Mouse (Mus musculus) T-cell, adult 2 months (primary cell): ENCODE results near the gene Tmem245.
A peak's percentile ranks its signal among the peaks of the same experiment; 100 is the strongest.

Experiments
- DNase-seq: peaks from one replicate; pipeline ENCODE4 v3.0.0; 2022; ENCODE audit warnings: low spot score

The Tmem245 gene

DNA sequence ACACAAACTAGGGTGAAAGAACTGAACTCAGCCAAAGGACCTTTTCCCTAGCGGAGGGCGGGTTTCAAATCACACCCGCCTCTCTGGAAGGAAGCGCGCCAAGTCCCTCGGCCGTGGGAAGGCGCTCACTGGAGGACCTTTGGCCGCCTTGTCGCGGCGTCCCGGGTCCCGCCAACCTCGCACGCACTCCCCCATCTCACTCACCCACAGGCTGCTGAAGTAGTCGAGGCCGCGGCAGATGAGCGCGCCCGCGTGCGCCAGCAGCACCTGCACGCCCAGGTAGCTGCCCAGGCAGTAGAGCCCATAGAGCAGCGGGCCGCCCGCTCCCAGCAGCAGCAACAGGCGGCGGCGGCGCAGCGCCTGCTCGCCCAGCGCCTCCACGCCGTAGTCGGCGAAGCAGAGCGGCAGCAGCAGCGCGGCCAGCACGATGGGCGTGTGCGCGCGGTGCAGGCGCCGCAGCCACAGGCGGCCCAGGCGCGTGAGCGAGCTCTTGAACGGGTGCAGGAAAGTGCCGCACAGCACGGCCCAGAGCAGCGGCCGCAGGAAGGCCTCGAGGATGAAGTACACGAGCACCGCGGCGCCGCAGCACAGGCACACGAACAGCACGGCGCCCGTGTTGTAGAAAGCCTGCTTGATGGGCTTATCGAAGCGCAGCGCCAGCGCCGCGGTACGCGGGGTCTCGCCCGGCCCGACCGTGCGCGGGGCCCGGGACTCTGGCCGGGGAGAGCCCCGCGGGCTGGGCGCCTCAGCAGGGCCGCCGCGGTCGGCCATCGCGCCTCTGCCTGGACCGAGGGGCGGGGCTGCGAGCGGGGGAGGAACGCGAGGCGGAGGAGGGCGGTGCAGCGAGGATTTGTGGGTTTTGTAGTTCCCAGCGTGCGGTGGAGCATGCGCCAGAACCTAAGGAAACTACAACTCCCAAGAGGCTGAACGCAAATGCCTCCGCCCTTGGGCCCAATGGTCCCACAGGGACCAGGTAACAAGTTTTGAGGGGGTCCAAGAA, at the start of gene Tmem245:
TSS of gene Tmem245 (minus strand) at position 797 of the 1,000 bp plus-strand sequence.
- peak; percentile 92 for DNase-seq

DNA sequence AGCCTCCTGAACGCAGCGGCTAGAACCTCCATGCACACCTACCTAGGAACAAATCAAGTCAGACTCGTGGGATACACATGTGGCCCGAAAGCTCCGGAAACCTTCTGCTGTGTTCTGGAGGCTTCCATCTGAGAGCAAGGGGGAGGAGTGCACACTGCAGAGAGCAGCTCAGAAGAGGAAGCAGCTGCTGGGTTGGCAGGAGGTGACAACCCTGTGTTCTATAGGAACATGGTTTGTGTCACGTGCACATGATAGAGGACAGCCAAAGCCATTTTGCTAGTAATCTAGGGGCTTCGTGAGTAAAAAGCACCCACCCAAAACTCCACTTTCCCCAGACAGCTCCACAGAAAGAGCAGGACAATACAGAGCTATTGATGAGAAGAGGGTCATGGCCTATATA, 46.1 kb upstream of the Tmem245 start:
- DNase-seq: no peak

DNA sequence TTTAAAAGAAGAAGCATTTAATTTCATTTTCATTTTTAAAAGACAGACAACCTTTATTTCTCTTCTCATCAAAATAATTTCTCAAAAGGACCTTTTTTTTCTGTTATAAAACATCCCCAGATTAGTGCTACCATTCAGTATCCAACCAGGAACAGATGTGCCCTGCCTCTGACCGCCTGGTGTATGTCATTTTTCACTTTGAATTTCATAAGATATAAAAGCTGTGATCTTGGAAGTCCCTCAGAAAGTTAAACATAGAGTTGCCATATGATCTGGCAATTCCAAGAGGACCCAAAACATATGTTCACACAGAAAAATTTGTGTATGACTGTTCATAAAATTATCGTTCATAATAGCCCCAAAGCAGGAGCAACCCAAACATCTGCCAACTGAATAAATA, 44.7 kb upstream of the Tmem245 start:
- no peak for DNase-seq

DNA sequence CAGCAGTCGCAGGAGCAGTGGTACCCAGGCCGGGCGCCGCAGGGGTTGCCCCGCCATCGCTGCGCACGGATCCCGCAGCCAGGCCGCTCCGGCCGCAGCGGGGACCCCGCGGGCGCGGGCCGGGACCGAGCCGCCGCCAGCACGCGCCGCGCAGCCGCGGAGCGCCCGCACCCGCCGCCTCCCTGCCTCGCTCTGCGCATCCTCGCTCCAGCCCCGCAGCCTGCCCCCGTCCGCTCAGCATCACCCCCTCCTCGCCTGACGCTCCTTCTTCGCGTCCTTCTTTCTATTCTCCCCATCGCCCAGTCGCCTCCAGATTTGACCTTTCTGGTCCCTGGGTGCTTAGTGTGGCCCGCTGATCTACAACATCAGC, 43.0 kb upstream of the Tmem245 start, which contains the start of gene Frrs1l:
TSS of gene Frrs1l (minus strand) at position 177 of the 370 bp plus-strand sequence.
- no peak for DNase-seq

DNA sequence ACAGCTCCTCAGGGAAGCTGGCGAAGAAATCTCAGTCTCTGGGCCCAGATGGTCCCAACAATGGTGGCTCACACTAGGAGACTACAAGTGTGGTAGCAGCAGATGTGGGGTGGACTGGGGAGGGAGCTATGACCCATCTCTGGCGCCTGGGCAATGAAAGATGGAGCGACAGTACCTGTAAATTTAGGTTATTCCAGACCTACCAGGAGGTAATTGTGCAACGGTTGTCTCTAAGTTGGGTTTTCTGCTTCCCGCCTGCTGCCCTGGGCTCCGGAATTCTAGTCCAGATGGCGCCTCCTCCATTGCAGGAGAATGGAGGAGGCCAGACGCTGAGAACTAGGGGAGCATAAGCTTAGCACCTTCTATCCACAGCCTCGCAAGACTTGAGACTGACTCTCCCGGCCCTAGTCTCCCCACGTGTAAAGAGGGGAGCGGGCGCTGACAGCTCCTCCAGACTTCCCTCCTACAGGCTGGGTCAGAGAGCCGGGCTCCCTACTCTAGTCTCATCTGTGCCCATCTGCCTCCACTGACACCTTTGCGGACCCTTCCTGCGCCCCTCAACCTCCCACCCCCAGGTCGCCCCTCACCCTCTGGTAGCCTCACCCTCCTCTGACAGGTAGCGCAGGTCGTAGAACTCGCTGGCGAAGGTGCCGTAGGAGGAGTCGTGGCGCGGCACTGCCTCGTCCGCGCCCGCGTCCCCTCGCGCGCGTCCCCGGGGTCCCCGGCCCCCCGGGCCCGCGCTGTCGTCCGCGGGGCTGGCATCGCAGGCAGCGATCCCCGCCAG, 42.4 kb upstream of the Tmem245 start:
- no peak for DNase-seq

DNA sequence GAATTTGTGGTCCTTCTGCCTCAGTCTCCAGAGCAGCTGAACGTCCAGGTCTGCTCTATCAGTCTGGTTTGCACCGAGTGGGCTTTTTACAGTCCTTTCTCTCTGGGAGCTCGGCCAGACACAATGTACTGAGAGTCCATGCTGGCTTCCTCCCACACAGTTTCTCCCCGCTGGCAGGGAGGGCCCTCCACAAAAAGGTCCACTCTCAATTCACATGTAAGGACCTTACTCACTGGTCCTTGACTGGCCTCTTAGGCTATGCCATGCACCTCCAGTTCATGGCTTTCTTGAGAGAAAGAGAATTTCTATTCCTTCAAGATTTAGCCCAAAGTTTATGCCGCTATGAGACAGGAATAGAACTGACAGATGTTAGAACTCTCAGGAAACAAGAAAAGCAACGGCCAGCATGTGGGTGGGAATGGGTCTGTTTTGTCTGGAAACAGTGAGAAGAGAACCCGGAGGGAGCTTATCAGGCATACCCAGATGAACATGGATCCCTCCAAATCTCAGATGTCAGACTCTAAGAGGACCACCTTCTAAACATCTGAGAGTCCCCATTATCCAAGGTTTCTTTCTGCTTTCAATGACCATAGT, 18.4 kb upstream of the Tmem245 start:
- DNase-seq: no peak

DNA sequence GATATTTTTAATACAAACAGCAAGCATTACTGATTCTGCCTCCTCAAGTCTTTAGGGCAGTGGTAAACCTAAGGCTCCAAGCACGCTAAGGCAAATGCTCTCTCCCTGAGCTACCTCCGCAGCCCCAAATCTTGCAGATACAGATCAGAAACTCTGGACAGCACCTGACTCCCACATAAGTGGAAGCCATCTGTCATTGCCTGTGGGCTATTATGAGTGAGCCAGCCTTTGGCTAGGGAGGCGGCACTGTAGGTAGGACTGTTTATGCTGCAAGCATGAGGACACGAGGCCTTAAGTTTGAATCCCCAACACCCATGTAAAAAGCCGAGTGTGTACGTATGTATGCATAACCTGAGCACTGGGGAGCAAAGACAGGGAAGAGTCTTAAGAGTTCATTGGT, 16.4 kb upstream of the Tmem245 start:
- DNase-seq: no peak

DNA sequence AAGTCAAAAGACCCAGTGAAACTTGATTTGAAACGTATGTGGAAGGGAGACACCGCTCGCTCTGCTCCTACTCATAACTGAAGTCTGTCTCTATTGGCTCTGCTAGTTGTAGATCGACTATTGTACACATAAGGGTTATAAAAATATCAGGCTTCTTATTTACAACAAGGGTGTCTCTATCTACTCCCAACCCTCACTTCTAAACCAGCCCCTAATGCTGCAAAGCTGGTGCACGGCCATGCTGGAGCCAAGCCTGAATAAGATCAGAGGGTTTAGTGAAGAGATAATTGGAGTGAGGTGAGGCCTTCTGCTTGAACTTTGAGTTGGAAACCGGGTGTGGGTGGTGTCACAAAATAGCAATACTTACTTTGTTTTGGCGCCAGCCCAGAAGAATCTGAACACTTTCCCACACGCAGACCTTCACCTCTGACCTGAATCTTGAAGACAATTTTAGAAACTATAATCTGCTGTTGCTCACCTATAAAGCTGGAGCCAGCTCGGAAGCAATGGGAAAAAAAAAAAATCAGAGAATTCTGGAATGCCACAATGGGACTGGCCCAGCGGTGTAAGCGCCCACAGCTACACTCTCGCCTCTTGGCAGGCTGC, 14.2 kb upstream of the Tmem245 start:
- DNase-seq: no peak

DNA sequence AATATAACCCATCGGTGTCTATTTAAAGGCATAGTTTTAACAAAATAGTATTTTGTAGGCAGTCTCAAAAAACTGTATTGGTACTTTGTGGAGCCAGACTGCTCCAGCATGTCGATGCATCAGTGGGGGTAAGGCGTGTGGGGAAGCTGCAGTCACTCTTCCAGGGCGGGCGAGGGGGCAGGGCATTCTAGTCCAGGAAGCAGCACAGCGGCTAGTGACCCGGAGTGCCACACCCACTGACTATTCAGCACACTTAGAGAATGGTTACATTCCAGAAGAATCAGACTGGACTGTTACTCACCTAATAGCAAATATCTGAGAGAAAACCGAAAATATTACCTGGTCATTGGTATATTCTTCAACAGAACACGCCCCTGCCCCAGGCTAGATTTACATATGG, 10.3 kb upstream of the Tmem245 start:
- DNase-seq: no peak

DNA sequence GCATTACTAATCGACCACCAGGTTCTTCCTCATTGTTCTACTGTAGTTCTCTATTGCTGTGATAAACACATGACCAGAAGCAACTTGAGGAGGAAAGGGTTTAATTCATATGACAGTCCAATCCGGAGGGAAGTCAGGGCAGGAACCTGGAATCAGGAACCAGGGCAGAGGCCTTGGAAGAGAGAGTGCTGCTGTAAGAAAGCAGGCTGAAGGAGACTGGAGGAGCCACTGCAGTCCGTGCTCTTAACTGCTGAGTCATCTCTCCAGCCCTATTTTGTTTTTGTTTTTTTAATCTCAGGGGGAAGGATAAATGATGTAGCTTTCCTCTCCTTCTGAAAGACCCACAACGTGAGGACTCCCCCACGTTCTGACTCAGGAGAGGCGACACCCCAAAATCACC, 6.0 kb upstream of the Tmem245 start:
- DNase-seq: no peak

DNA sequence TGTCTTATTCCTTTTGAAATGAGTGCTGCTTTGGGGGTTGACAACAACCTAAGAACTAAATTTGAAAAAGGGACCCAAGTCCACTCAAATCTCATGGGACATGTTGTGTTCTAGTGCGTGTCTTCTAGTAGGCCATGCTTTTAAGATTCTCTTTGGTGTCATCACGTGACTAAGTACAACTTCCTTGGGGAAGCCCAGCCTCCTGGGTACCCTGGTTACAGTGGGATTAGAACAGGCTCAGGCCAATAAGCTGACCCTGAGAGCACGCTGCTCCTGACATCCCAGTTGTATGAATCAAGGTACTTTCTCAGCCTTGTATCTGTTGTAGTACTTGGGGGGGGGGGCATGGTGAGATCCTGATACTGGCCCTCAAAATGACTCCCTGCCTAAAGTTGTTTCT, 4.5 kb upstream of the Tmem245 start:
- no peak for DNase-seq

DNA sequence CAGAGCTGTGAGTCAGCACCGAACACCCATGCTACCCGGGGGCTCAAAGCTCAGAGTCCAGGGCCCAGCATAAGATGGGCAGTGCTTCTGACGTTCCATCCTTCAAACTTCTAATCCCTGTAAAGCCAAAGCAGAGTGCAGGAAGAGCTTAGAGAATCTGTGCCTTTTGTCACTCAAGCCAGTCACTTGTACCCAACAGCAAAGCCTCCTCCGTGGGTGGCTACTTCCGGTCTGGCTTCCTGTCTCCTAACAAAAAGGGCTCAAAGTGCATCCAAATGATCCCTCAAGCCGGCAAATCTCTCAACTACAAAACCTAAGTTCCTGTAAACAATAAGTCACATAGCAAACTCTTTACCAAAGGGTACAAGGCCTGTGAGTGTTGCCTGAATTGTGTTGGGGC, 2.3 kb upstream of the Tmem245 start:
- peak; percentile 46 for DNase-seq

DNA sequence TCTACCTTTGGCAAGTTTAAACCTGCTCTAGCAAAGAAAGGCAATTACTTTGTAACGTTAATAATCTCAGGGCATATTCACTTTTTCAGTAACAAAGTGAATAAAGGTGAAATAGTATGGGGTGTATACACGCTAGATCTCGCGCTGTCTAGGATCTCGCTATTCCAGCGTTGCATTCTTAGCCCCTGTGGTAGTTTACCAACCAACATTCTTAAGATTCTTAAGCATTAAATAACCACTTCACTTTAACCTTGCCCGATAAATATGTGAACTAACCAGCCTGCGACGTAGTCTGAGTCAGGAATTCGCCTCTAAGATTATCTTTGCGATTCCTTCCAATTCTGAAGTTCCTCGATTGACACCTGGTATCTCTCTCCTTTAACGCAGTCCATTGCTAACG, 1.1 kb downstream of the Tmem245 start:
- no peak for DNase-seq

DNA sequence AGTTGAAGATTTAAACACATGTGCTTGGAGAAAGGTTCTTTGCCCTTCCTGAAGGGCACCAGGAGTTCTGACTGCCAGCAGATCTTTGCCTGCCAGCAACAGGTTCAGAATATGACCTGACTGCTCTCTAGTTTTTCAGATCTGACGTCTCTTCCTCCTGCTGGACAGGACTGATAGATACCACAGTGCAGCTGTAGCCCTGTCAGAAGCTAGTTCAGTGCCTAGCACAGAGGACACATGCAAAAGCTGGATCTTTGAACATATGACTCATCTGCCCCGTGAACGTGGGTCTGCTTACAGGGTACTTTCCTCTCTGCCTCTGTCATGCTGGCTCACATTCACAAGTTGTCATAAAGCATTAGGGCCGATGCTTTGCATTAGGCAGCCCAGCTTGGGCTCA, 3.0 kb downstream of the Tmem245 start:
- no peak for DNase-seq

DNA sequence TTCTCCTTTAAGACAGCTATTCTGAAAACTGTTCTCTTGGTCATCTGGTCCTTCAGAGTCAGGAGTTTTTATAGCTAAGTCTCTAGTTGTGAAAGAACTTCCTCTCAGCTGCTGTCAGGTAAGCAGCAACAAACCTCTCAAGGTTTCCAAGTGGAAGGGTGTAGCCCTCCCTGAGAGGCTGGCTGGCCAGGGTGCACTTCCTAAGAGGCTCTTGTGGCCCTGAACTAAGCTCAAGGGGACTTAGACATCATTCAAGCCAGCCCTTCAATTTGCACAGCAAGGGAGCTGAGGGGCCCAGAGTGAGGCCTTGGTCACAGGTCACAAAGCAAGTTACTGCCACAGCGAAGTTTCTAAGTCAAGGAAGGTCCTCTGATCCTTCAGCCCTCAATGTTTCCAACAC, 4.0 kb downstream of the Tmem245 start:
- DNase-seq: no peak

DNA sequence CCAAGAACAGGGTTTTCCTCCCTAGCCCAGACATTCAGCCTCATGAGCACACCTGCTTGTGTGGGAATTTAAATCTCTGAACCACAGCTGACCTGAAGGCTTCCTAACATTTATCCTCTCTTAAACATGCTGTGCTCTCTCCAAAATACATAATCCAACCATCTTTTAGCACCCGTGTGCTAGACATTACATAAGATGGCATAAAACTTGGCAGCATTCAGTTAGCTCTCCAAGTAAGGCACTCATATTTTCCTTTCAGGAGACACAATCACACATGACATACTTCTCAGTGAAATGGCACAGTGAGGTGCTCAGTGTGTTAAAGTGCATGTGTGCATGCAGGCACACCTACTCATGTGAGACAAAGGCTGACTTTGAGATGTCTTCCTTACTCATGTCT, 4.7 kb downstream of the Tmem245 start:
- no peak for DNase-seq

DNA sequence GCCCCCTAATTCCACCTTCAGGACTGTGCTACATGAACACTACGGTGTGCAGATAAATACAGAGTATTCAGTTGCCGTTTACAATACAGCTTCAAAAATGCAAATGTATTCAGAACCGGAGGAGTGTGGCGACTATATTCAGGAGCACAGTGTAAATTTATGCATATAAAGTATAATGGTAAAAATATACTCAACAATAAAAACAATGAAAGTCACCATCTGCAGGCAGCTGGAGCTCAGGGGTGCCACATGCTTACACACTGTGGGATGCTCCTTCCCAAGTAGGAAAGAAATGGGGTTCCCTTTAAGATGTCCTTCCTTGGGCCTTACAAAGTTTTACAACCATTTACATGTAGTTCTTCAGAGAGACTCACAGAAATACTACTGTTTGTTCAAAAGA, 5.8 kb downstream of the Tmem245 start:
- no peak for DNase-seq

DNA sequence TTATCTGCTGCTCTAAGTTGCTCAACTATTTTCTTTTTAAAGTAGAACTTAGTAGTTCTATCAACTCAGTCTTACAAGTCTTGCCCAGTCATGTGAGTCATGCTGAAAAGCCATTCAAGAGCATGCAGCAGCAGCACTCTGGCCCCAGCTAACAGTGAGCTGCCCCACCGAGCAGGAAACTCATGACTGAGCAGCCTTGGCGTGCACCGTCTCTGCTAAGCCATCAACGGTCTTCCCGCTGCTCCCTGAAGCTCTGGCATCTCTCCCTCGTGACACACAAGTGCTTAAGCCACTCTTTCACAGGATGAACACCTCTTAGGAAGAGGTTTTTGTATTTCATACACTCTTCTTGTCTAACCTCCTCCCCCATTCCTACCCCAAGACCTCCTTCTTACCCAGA, 10.1 kb downstream of the Tmem245 start:
- DNase-seq: no peak

DNA sequence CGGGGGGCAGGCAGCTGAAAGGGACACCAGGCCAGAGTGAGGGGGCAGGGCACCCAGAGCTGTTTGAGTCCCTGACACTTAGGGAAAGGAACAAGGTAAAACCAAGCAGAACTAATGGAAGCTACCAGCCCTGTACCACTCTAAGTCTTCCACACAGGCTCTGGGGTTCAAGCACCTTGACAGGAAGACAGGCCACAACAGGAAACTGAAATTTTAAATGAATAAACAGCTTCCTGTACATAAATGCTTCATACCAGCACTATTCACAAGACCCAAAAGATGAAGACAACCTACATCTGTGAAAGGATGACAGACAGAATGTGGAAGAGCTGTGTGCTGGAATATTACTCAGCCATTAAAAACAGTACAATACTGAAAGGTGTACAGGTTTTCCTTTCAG, 11.9 kb downstream of the Tmem245 start:
- DNase-seq: no peak

DNA sequence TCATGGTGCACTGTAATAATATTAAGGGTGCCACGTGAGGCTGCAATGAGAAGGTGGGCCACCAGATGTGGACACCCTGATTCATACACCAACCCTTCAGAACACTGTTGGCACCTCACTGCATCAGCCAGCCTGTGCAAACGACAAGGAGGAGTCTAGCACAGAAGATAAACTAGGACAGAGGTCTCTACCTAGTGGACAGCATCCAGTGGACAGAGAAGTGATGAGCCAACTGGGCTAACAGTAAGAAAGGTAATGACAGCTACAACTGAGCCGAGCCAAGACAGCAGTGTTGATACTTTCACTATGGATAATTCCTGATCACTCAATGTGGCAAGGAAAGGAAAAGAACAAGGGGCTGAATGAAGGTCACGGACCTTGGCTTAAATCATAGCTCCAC, 14.1 kb downstream of the Tmem245 start:
- no peak for DNase-seq

DNA sequence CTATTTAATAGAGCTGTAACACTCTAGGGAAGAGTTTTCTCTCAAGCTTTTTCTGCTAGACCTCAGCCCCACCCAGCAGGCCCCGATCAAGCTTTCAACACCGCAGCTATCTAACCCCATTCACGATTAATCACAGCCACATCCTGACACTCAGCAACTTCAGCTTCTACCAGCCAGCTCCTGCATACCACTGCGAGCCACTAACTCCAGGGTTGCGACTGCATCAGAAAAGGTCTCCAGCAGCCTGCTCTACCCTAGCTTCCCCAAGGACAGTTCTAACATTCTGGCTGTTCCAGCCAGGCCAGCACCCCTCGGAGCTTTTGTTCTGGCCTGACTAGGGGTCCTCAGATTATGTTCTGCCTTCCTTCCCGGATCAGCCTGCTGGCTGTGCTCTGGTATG, 15.1 kb downstream of the Tmem245 start:
- peak; percentile 8 for DNase-seq

DNA sequence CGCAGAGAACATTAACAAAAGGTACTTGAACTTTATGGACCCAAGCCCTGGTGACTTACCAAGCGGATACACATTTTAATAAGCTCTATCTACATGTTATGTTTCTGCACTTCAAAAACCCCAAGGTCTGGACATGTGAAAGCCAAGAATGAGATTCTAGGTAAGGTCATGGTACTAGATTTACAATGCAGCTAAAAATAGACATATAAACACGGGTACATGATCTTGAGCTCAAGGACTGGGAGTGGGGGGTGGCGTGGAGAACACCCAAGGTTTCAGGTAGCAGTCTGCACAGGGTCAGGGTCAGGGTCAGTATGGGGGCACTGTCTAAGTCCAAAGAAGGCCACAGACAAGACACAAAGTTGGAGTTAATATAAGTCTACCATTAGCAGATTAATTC, 16.9 kb downstream of the Tmem245 start:
- DNase-seq: no peak
